Mouse (Mus musculus) liver, embryonic 11.5 days (tissue): ENCODE results near the gene Cd19. TPM values are rescaled to one million over a fixed set of nuclear protein-coding genes. Genes with fewer than 3 reads are reported as not detected.
"Not testable (repeated sequence)": the region's sequence is repeated elsewhere in the genome, so short reads cannot be mapped to it uniquely, and the experiment has no call there.

Experiments used
- ATAC-seq: fragments of 200-750 bp; cut with Nextera tagmentation; replicated peaks from 2 replicates; pipeline ENCODE4 v1.8.0; 2017; ENCODE audit warnings: moderate number of reproducible peaks, mild to moderate bottlenecking, moderate TSS enrichment, moderate library complexity; ENCODE audit not compliant: low FRiP score
- DNase-seq: peaks from one replicate; pipeline ENCODE4 v3.0.0-alpha.2; 2017; ENCODE audit warnings: low spot score
- H3K27ac ChIP-seq: fragments of 300-500 bp; sonication (generic); 2 replicates; pipeline ENCODE4 v1.5.1; 2014; ENCODE audit warnings: mild to moderate bottlenecking, low read depth, low read length, control low read depth
- H3K27me3 ChIP-seq: fragments of 300-500 bp; sonication (generic); replicated peaks from 2 replicates; pipeline ENCODE4 v1.6.1; 2014; ENCODE audit warnings: low read length, mixed read lengths; ENCODE audit not compliant: control insufficient read depth, insufficient read depth
- H3K36me3 ChIP-seq: fragments of 300-500 bp; sonication (generic); 2 replicates; pipeline ENCODE4 v1.6.1; 2014; ENCODE audit warnings: mild to moderate bottlenecking, low read length, moderate library complexity, mixed read lengths; ENCODE audit not compliant: control insufficient read depth, insufficient read depth
- H3K4me1 ChIP-seq: fragments of 300-500 bp; sonication (generic); replicated peaks from 2 replicates; pipeline ENCODE4 v1.6.1; 2014; ENCODE audit warnings: low read length, mixed read lengths; ENCODE audit not compliant: control insufficient read depth, insufficient read depth
- H3K4me2 ChIP-seq: fragments of 300-500 bp; sonication (generic); 2 replicates; pipeline ENCODE4 v1.6.1; 2014; ENCODE audit warnings: mild to moderate bottlenecking, control low read depth, moderate library complexity
- H3K4me3 ChIP-seq: fragments of 300-500 bp; sonication (generic); 2 replicates; pipeline ENCODE4 v1.5.1; 2014; ENCODE audit warnings: low read depth, low read length, control low read depth
- H3K9ac ChIP-seq: fragments of 300-500 bp; sonication (generic); 2 replicates; pipeline ENCODE4 v1.6.1; 2014; ENCODE audit warnings: low read depth, low read length, control low read depth
- H3K9me3 ChIP-seq: fragments of 300-500 bp; sonication (generic); 2 replicates; pipeline ENCODE4 v1.6.1; 2016; ENCODE audit warnings: low read length, inconsistent platforms, mixed read lengths; ENCODE audit not compliant: control insufficient read depth
- WGBS: fragments of 180-500 bp; shearing (Covaris S2); extraction: QIAGEN DNeasy Blood & Tissue Kit; methylation state at CpG from one replicate; pipeline ENCODE4 v1.1.7; 2014; 5-methylcytosine and 5-hydroxymethylcytosine counted together
- polyA plus RNA-seq: library from polyadenylated mRNA; unstranded; fragments of >200 nt; fragmentation: Nextera tagmentation; extraction: Ambion mirVana; gene quantifications from 2 replicates; pipeline ENCODE4 v1.2.1, GENCODE M21; 2014

Cd19 gene
- polyA plus RNA-seq, 1 experiment from 2014 or later = not detected

DNA sequence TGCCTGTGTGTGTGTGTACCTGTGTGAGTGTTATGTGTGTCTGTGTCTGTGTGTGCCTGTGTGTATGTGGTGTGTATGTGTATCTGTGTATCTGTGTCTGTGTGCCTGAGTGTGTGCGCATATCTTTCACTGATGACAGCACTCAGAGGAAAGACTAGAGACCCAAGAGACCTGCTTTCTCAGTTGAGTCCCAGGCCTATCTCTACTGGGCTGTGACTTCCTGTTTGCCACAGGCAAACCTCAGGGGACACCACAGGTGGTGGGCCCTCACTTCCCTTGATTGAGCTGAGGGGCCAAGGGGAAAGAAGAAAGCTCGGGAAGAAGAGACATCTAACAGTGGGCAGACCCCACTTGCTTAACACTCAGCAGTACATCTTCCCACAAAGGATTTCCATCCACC lies 1.9 kb upstream of the Cd19 start:
- Histone ChIP-seq H3K4me3 (no peak overlapping the region), H3K9ac (no peak overlapping the region), H3K36me3 (no peaks in the 10 kb centered on the region), H3K4me2 (no peak overlapping the region), H3K9me3 (no peaks in the 10 kb centered on the region), H3K27me3 (no peaks in the 10 kb centered on the region), H3K27ac (no peak overlapping the region), H3K4me1 (no peaks in the 10 kb centered on the region)
- ATAC-seq (no peak), DNase-seq (no peak)
- 52% methylated on average over 2 of the region's 2 CpGs for WGBS

DNA sequence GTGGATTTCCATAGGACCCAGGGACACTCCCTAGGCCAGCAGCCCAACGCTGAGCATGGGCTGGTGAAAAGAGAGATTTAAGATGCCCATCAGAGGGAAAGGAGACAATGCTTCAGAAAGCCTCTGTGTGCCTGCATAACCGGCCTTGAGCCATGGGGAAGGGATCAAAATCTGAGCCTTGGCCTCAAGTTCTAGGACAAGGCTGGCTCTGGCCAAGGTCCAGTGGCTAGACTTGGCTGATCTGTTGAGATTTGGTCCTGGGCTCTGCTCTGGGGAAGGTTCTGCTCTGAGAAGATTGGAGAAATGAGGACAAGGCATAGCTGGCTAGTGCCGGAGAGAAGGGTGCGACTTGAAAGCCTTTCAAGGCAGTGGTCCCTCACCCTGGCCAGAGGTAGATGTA lies 3.6 kb downstream of the Cd19 start:
- H3K4me2 ChIP-seq = no peak overlapping the region
- H3K36me3 ChIP-seq = no peaks in the 10 kb centered on the region
- WGBS = 80% methylated on average over 4 of the region's 4 CpGs
- H3K4me1 ChIP-seq = no peaks in the 10 kb centered on the region
- H3K4me3 ChIP-seq = no peak overlapping the region
- H3K27me3 ChIP-seq = peaks cover 6% of the 10 kb centered on the region; the same call in 1 of the 2 replicates
- ATAC-seq (no peak), DNase-seq (no peak)
- H3K27ac ChIP-seq = no peak overlapping the region
- H3K9me3 ChIP-seq = no peaks in the 10 kb centered on the region
- H3K9ac ChIP-seq = no peak overlapping the region

DNA sequence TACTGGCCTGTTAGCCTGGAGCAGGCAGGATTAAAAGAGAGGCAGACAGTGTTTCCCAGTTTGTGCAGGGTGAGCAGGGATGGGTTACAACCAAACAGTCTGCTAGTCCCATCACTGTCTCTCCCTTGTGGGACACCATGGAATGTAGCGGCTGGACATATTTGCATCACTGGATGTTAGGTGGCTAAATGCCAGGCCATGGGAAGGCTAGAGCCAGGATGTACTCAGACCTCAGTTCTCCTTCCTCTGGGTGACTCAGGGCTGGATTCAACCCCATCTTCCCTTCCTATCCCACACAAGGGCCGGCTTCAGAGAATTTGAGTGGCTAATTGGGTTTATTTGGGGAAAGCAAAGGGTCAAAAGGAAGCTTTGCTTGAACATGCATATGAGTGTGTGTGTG lies 6.0 kb downstream of the Cd19 start:
- no peaks in the 10 kb centered on the region for H3K36me3 ChIP-seq
- H3K4me1 ChIP-seq = no peaks in the 10 kb centered on the region
- H3K4me2 ChIP-seq = no peak overlapping the region
- H3K27ac ChIP-seq = no peak overlapping the region
- WGBS = 79% methylated on average over 2 of the region's 2 CpGs
- H3K9ac ChIP-seq = no peak overlapping the region
- DNase-seq (no peak), ATAC-seq (no peak)
- H3K27me3 ChIP-seq = peaks cover 6% of the 10 kb centered on the region; the same call in 1 of the 2 replicates
- no peaks in the 10 kb centered on the region for H3K9me3 ChIP-seq
- H3K4me3 ChIP-seq = no peak overlapping the region

DNA sequence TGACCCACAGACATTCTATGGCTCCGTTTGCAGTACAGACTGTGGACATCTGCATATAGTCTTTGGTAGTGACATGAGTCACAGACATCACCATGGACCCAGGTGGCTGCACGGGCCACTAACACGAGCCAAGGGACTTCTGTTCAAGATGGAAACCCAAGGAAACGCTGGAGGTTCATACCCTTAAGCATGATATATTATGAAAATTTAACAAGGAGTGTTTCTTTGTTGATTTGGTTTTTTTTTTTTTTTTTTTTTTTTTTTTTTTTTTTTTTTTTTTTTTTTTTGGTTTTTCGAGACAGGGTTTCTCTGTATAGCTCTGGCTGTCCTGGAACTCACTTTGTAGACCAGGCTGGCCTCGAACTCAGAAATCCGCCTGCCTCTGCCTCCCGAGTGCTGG lies 12.2 kb downstream of the Cd19 start:
- H3K9me3 ChIP-seq, H3K9ac ChIP-seq: not testable (repeated sequence)
- 75% methylated on average over 8 of the region's 8 CpGs for WGBS

DNA sequence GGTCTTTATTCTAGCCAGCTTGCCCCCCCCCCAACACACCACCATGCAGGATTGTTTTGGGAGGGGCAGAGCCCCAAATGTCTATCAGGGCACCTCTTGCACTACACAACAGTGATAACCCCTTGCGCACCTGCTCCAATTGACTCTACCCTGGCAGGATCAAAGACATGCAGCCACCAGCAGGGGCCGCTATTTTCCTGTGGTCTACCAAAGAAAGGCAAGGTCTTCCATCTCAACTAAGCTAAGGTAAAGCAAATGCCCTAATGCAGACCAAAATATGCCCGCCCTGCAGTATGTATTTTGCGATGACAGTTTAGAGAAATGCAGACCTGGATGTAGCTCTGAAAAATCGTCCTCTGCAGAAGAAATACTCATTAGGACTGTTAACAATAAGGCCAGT lies 15.1 kb downstream of the Cd19 start:
- Histone ChIP-seq H3K4me3 (no peak overlapping the region), H3K9me3 (no peaks in the 10 kb centered on the region), H3K27me3 (no peaks in the 10 kb centered on the region), H3K4me2 (no peak overlapping the region), H3K27ac (no peak overlapping the region), H3K9ac (no peak overlapping the region), H3K4me1 (peaks cover 10% of the 10 kb centered on the region), H3K36me3 (no peaks in the 10 kb centered on the region)
- WGBS = 9% methylated on average over 5 of the region's 5 CpGs
- DNase-seq (peak; percentile 74), ATAC-seq (no peak)

More for the DNA sequence above, 12.2 kb downstream of the Cd19 start:
- ATAC-seq, H3K4me2 ChIP-seq, H3K27ac ChIP-seq, H3K4me1 ChIP-seq, DNase-seq, H3K27me3 ChIP-seq, H3K4me3 ChIP-seq, H3K36me3 ChIP-seq: not testable (repeated sequence)

DNA sequence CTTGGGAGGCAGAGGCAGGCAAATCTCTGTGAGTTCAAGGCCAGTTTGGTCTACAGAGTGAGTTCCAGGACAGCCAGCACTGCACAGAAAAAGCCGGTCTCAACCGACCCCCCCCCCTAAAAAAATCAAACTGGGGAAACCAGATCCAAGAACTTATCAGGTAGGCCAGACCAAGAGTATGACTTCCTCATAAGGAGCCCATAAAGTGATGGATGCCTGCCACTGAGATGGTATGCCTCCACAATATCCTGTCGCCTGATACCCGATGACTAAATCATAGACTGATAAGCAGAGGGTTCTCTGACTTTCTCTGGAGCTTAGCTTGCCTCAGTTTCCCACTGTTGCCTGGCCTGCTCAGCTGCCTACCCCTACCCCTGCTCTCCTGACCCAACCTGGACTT lies 16.9 kb downstream of the Cd19 start:
- H3K4me2 ChIP-seq = peak overlapping the region; percentile 71
- H3K9me3 ChIP-seq = no peaks in the 10 kb centered on the region
- no peaks in the 10 kb centered on the region for H3K27me3 ChIP-seq
- ATAC-seq (no peak), DNase-seq (no peak)
- H3K27ac ChIP-seq = no peak overlapping the region
- peaks cover 10% of the 10 kb centered on the region for H3K4me1 ChIP-seq
- WGBS = 41% methylated on average over 4 of the region's 4 CpGs
- no peaks in the 10 kb centered on the region for H3K36me3 ChIP-seq
- H3K9ac ChIP-seq = peak overlapping the region; percentile 54; the same call in 1 of the 2 replicates
- H3K4me3 ChIP-seq = no peak overlapping the region

DNA sequence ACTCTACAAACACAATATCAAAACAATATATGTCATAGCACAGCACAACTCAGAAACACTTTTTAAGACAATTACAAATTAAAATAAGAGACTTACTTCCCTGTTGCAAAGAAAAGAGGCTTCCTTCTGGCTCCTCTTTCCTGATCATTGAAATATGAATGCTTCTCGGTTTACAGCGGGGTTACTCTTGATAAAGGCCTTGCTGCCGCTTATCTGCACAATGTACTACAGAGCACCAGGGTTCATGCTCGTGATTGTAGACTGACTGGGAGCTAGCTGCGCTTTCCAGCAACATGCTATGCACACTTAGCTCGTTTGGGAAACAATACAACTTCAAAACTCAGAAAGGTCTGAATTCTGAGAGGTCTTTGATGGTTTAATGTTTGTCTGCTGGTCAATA lies 17.5 kb downstream of the Cd19 start:
- H3K4me2 ChIP-seq = peak overlapping the region; percentile 71
- H3K4me1 ChIP-seq = peaks cover 10% of the 10 kb centered on the region
- H3K27me3 ChIP-seq = no peaks in the 10 kb centered on the region
- H3K4me3 ChIP-seq = peak overlapping the region; percentile 80
- no peaks in the 10 kb centered on the region for H3K36me3 ChIP-seq
- 24% methylated on average over 6 of the region's 6 CpGs for WGBS
- H3K9ac ChIP-seq = peak overlapping the region; percentile 54
- DNase-seq (no peak), ATAC-seq (peak; percentile 55)
- no peaks in the 10 kb centered on the region for H3K9me3 ChIP-seq
- peak overlapping the region; percentile 69 for H3K27ac ChIP-seq

DNA sequence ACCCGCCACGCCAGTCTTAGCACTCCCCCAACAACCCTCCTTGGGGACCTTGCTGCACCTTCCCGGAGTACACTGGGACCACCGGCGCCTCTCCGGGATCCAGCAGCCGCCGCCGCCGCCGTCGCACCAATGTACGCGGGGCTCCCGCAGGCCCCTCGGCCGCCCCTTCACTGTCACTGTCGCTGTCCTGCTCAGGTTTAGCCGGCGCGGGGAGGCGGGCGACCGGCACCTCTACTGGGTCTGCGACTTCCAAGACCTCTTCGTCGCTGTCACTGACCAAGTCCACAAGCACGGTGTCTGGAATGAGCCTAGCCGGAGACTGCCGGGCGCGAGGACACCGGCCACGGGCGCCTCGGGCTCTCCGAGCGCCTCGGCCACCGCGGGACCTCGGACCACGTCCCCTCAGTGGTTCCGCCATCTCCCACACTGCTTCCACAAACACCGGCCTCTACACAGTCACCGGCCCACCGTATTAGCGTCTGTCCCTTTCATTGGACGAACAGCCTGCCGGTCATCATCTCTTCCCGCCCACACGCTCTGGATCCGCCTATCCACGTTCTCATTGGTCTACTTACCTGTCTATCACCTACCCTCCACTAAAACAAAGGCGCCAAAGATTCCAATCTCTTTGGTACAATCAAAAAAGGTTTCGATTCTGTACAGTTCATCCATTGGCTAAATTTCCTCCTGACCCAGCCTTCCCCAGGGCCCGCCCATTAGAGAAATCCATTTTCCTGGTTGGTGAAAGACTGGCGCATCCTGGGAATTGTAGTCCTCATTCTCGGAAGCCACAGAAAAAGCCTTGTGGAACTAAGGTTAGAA lies 18.2 kb downstream of the Cd19 start, which contains the start of gene Nfatc2ip:
Gene Nfatc2ip, minus strand, starts transcription at position 440 of the 822 bp plus-strand sequence.
- peak; percentile 92 for DNase-seq
- Histone ChIP-seq H3K36me3 (no peaks in the 10 kb centered on the region), H3K9me3 (no peaks in the 10 kb centered on the region), H3K9ac (peak within 1 kb of the TSS; percentile 86), H3K27me3 (no peaks in the 10 kb centered on the region), H3K4me2 (peak within 1 kb of the TSS; percentile 92), H3K4me1 (peaks cover 10% of the 10 kb centered on the region), H3K27ac (peak within 1 kb of the TSS; percentile 69), H3K4me3 (peak within 1 kb of the TSS; percentile 80)
- WGBS = under 1% methylated on average over 59 of the region's 59 CpGs
- ATAC-seq = peak; percentile 99
